Mouse (Mus musculus) liver, adult 2 months (tissue): Measurements from ENCODE around the gene Wbp1l.

Source experiments
- CTCF ChIP-seq: fragments of 200-500 bp; IDR thresholded peaks from 2 replicates; pipeline ENCODE4 v1.5.1; 2011; ENCODE audit warnings: low read depth, low read length, control low read depth
- POLR2A ChIP-seq: fragments of 200-500 bp; IDR thresholded peaks from 2 replicates; pipeline ENCODE4 v1.6.1; 2011; ENCODE audit warnings: low read length, control low read depth; ENCODE audit not compliant: insufficient read depth; ENCODE audit errors: extremely low read depth

DNA sequence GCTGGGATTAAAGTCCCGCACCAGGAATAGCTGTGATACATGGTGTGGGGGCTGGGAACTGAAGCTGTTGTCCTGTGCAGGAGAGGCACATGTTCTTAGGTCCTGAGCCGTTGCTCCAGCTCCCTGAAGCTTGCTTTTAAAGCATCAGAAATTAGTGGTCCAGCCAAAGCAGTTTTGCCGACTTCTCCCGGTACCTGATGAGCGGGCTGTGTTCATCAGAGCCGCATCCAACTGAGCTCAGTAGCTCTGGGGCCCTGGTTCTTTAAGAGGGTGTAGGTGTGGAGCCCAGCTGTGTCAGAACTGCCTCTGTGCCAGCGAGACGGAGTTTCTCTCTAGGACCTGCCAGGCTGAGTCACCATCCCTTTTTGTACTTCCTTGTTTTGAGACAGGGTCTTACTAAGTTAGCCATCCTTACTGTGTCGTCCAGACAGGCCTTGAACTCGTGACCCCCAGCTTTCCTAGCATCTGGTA is 100.2 kb downstream of the Wbp1l start:
- no peak for TF ChIP-seq POLR2A
- TF ChIP-seq CTCF: no peak
